Mouse (Mus musculus) stomach, postnatal 0 days (tissue): Measurements from ENCODE around the gene Cisd1. TPM values are rescaled to one million over a fixed set of nuclear protein-coding genes. Genes with fewer than 3 reads are reported as not detected.
A peak's percentile ranks its signal among the peaks of the same experiment; 100 is the strongest.

Source experiments
- ATAC-seq: fragments of 200-750 bp; cut with Nextera tagmentation; 2 replicates; pipeline ENCODE4 v1.8.0; 2017; ENCODE audit not compliant: low FRiP score, low TSS enrichment
- DNase-seq: peaks from one replicate; pipeline ENCODE4 v3.0.0-alpha.2; 2016; ENCODE audit warnings: low spot score
- H3K27ac ChIP-seq: fragments of 300-500 bp; sonication (generic); replicated peaks from 2 replicates; pipeline ENCODE4 v1.5.1; 2014; ENCODE audit warnings: mild to moderate bottlenecking, control low read depth
- H3K27me3 ChIP-seq: fragments of 300-500 bp; sonication (generic); 2 replicates; pipeline ENCODE4 v1.6.1; 2014; ENCODE audit warnings: low read length; ENCODE audit not compliant: control insufficient read depth, insufficient read depth
- H3K36me3 ChIP-seq: fragments of 300-500 bp; sonication (generic); 2 replicates; pipeline ENCODE4 v1.6.1; 2014; ENCODE audit warnings: low read length, mixed read lengths; ENCODE audit not compliant: control insufficient read depth, insufficient read depth
- H3K4me1 ChIP-seq: fragments of 300-500 bp; sonication (generic); replicated peaks from 2 replicates; pipeline ENCODE4 v1.6.1; 2014; ENCODE audit warnings: antibody characterized with exemption; ENCODE audit not compliant: control insufficient read depth, insufficient read depth
- H3K4me2 ChIP-seq: fragments of 300-500 bp; sonication (generic); replicated peaks from 2 replicates; pipeline ENCODE4 v1.6.1; 2014; ENCODE audit warnings: low read depth, mild to moderate bottlenecking, control low read depth, moderate library complexity
- H3K4me3 ChIP-seq: fragments of 300-500 bp; sonication (generic); 2 replicates; pipeline ENCODE4 v1.5.1; 2014; ENCODE audit warnings: low read depth, low read length, control low read depth
- H3K9ac ChIP-seq: fragments of 300-500 bp; sonication (generic); 2 replicates; pipeline ENCODE4 v1.6.1; 2014; ENCODE audit warnings: mild to moderate bottlenecking, low read length, control low read depth, mixed read lengths
- H3K9me3 ChIP-seq: fragments of 300-500 bp; sonication (generic); 2 replicates; pipeline ENCODE4 v1.6.1; 2016; ENCODE audit warnings: low read length; ENCODE audit not compliant: control insufficient read depth
- CTCF ChIP-seq: IDR thresholded peaks from 2 replicates; pipeline ENCODE4 v1.5.1; 2016; ENCODE audit warnings: antibody characterized with exemption, low read depth, mild to moderate bottlenecking, moderate library complexity
- EP300 ChIP-seq: optimal IDR thresholded peaks from 2 replicates; pipeline ENCODE3; 2016; ENCODE audit warnings: antibody characterized with exemption
- WGBS: fragments of 180-500 bp; shearing (Covaris S2); extraction: QIAGEN DNeasy Blood & Tissue Kit; methylation state at CpG from one replicate; pipeline ENCODE4 v1.1.7; 2014; 5-methylcytosine and 5-hydroxymethylcytosine counted together
- polyA plus RNA-seq: library from polyadenylated mRNA; unstranded; fragments of >200 nt; fragmentation: Nextera tagmentation; extraction: Ambion mirVana; gene quantifications from 2 replicates; pipeline ENCODE4 v1.2.1, GENCODE M21; 2015

Cisd1 gene
- polyA plus RNA-seq, 1 experiment from 2014 or later = 147 TPM

- Histone ChIP-seq H3K9me3 (no peaks in the 10 kb centered on the region), H3K9ac (no peak overlapping the region), H3K36me3 (no peaks in the 10 kb centered on the region), H3K27ac (no peak overlapping the region), H3K4me3 (no peak overlapping the region), H3K27me3 (no peaks in the 10 kb centered on the region), H3K4me2 (no peak overlapping the region), H3K4me1 (peaks cover 3% of the 10 kb centered on the region; the same call in 1 of the 2 replicates)
- 70% methylated on average over 7 of the region's 7 CpGs for WGBS
- TF ChIP-seq EP300 (no peak), CTCF (peak; percentile 58)
- ATAC-seq (no peak), DNase-seq (peak; percentile 36)
Observed at GRCm38 (mm10) chr10:71342030-71342805, 2.5 kb downstream of the Cisd1 start.

- no peaks in the 10 kb centered on the region for H3K27me3 ChIP-seq
- TF ChIP-seq CTCF = no peak
- WGBS = 85% methylated on average over 9 of the region's 9 CpGs
- H3K36me3 ChIP-seq = no peaks in the 10 kb centered on the region
- no peak overlapping the region for H3K9ac ChIP-seq
- H3K4me3 ChIP-seq = no peak overlapping the region
- peaks cover 3% of the 10 kb centered on the region; the same call in 1 of the 2 replicates for H3K4me1 ChIP-seq
- ATAC-seq (no peak), DNase-seq (no peak)
- no peak overlapping the region for H3K4me2 ChIP-seq
- H3K27ac ChIP-seq = no peak overlapping the region
- H3K9me3 ChIP-seq = no peaks in the 10 kb centered on the region
Observed at GRCm38 (mm10) chr10:71341290-71341689, 3.5 kb downstream of the Cisd1 start.

GRCm38 (mm10) chr10:71340195-71340594 lies 4.6 kb downstream of the Cisd1 start:
- no peak for ATAC-seq
- Histone ChIP-seq H3K27ac (no peak overlapping the region), H3K36me3 (peaks cover 5% of the 10 kb centered on the region; the same call in 1 of the 2 replicates), H3K9me3 (no peaks in the 10 kb centered on the region), H3K4me2 (no peak overlapping the region), H3K4me3 (no peak overlapping the region), H3K9ac (no peak overlapping the region), H3K4me1 (peaks cover 2% of the 10 kb centered on the region; the same call in 1 of the 2 replicates), H3K27me3 (no peaks in the 10 kb centered on the region)
- TF ChIP-seq EP300 (no peak), CTCF (no peak)
- no peak for DNase-seq
- WGBS = 68% methylated on average over 2 of the region's 2 CpGs

GRCm38 (mm10) chr10:71339463-71339862 lies 5.3 kb downstream of the Cisd1 start:
- no peaks in the 10 kb centered on the region for H3K4me1 ChIP-seq
- DNase-seq (no peak), ATAC-seq (no peak)
- no peaks in the 10 kb centered on the region for H3K27me3 ChIP-seq
- H3K36me3 ChIP-seq = peaks cover 5% of the 10 kb centered on the region; the same call in 1 of the 2 replicates
- 46% methylated on average over 4 of the region's 4 CpGs for WGBS
- TF ChIP-seq CTCF = no peak
- no peak for TF ChIP-seq EP300
- H3K9ac ChIP-seq = no peak overlapping the region
- H3K9me3 ChIP-seq = no peaks in the 10 kb centered on the region
- peak overlapping the region; percentile 71 for H3K27ac ChIP-seq
- peak overlapping the region; percentile 31 for H3K4me2 ChIP-seq
- H3K4me3 ChIP-seq = no peak overlapping the region

- 55% methylated on average over 8 of the region's 8 CpGs for WGBS
- Histone ChIP-seq H3K36me3 (peaks cover 5% of the 10 kb centered on the region; the same call in 1 of the 2 replicates), H3K9me3 (no peaks in the 10 kb centered on the region), H3K4me3 (no peak overlapping the region), H3K4me1 (no peaks in the 10 kb centered on the region), H3K9ac (no peak overlapping the region), H3K27ac (no peak overlapping the region; the same call in 1 of the 2 replicates), H3K4me2 (peak overlapping the region; percentile 31; the same call in 1 of the 2 replicates), H3K27me3 (no peaks in the 10 kb centered on the region)
- no peak for TF ChIP-seq EP300
- no peak for TF ChIP-seq CTCF
- no peak for DNase-seq
- peak; percentile 52; the same call in 1 of the 2 replicates for ATAC-seq
Observed at GRCm38 (mm10) chr10:71338156-71338905, 6.4 kb downstream of the Cisd1 start.
